Mouse (Mus musculus): Measurements from ENCODE around the gene Nfasc. TPM values are rescaled to one million over a fixed set of nuclear protein-coding genes. Genes with fewer than 3 reads are reported as not detected.

The Nfasc gene
- polyA plus RNA-seq, 1 experiment from 2014 or later = 1.7 TPM

GRCm38 (mm10) chr1:132580063-132580462 is 161.5 kb downstream of the Nfasc start:
- H3K36me3 ChIP-seq = no peaks in the 10 kb centered on the region
- peaks cover 27% of the 10 kb centered on the region for H3K4me1 ChIP-seq
- no peaks in the 10 kb centered on the region for H3K27me3 ChIP-seq
- no peak for ATAC-seq (ENCODE audit: insufficient number of reproducible peaks, insufficient read depth, low FRiP score, low TSS enrichment, low read depth)
- H3K9ac ChIP-seq = no peak overlapping the region
- H3K4me3 ChIP-seq = no peak overlapping the region
- H3K9me3 ChIP-seq = no peaks in the 10 kb centered on the region
- H3K4me2 ChIP-seq = no peak overlapping the region
- no peak overlapping the region for H3K27ac ChIP-seq
- WGBS = 90% methylated on average over 7 of the region's 7 CpGs

GRCm38 (mm10) chr1:132576845-132577244 is 164.8 kb downstream of the Nfasc start:
- no peak for ATAC-seq (ENCODE audit: insufficient number of reproducible peaks, insufficient read depth, low FRiP score, low TSS enrichment, low read depth)
- Histone ChIP-seq H3K36me3 (no peaks in the 10 kb centered on the region), H3K9me3 (no peaks in the 10 kb centered on the region), H3K4me2 (no peak overlapping the region), H3K27me3 (no peaks in the 10 kb centered on the region), H3K9ac (no peak overlapping the region), H3K4me1 (peaks cover 9% of the 10 kb centered on the region), H3K27ac (no peak overlapping the region), H3K4me3 (no peak overlapping the region)
- WGBS = 94% methylated on average over 8 of the region's 8 CpGs

- Histone ChIP-seq H3K4me3 (no peak overlapping the region), H3K9ac (no peak overlapping the region), H3K4me1 (no peaks in the 10 kb centered on the region), H3K36me3 (no peaks in the 10 kb centered on the region), H3K4me2 (no peak overlapping the region), H3K27ac (no peak overlapping the region), H3K27me3 (no peaks in the 10 kb centered on the region), H3K9me3 (no peaks in the 10 kb centered on the region)
- ATAC-seq (ENCODE audit: insufficient number of reproducible peaks, insufficient read depth, low FRiP score, low TSS enrichment, low read depth) = no peak
- WGBS = 93% methylated on average over 7 of the region's 7 CpGs
Measured at GRCm38 (mm10) chr1:132572851-132573250, 168.7 kb downstream of the Nfasc start.

GRCm38 (mm10) chr1:132571613-132572012 is 170.0 kb downstream of the Nfasc start:
- H3K4me3 ChIP-seq = no peak overlapping the region
- no peaks in the 10 kb centered on the region for H3K36me3 ChIP-seq
- no peak for ATAC-seq (ENCODE audit: insufficient number of reproducible peaks, insufficient read depth, low FRiP score, low TSS enrichment, low read depth)
- no peak overlapping the region for H3K27ac ChIP-seq
- 89% methylated on average over 1 of the region's 1 CpGs for WGBS
- H3K9me3 ChIP-seq = no peaks in the 10 kb centered on the region
- H3K4me1 ChIP-seq = no peaks in the 10 kb centered on the region
- H3K27me3 ChIP-seq = no peaks in the 10 kb centered on the region
- H3K9ac ChIP-seq = no peak overlapping the region
- no peak overlapping the region for H3K4me2 ChIP-seq

- Histone ChIP-seq H3K9me3 (no peaks in the 10 kb centered on the region), H3K4me1 (no peaks in the 10 kb centered on the region), H3K27me3 (no peaks in the 10 kb centered on the region), H3K9ac (no peak overlapping the region), H3K4me3 (no peak overlapping the region), H3K36me3 (no peaks in the 10 kb centered on the region), H3K4me2 (no peak overlapping the region), H3K27ac (no peak overlapping the region)
- ATAC-seq (ENCODE audit: insufficient number of reproducible peaks, insufficient read depth, low FRiP score, low TSS enrichment, low read depth) = no peak
- 82% methylated on average over 8 of the region's 8 CpGs for WGBS
Measured at GRCm38 (mm10) chr1:132570906-132571305, 170.7 kb downstream of the Nfasc start.

GRCm38 (mm10) chr1:132570068-132570780 is 171.4 kb downstream of the Nfasc start:
- Histone ChIP-seq H3K9me3 (no peaks in the 10 kb centered on the region), H3K4me3 (no peak overlapping the region), H3K27me3 (no peaks in the 10 kb centered on the region), H3K27ac (no peak overlapping the region), H3K9ac (no peak overlapping the region), H3K4me1 (no peaks in the 10 kb centered on the region), H3K36me3 (no peaks in the 10 kb centered on the region), H3K4me2 (no peak overlapping the region)
- no peak for ATAC-seq (ENCODE audit: insufficient number of reproducible peaks, insufficient read depth, low FRiP score, low TSS enrichment, low read depth)
- WGBS = 92% methylated on average over 15 of the region's 15 CpGs

- H3K9ac ChIP-seq = no peak overlapping the region
- no peaks in the 10 kb centered on the region for H3K4me1 ChIP-seq
- 78% methylated on average over 9 of the region's 9 CpGs for WGBS
- H3K4me2 ChIP-seq = no peak overlapping the region
- H3K4me3 ChIP-seq = no peak overlapping the region
- no peaks in the 10 kb centered on the region for H3K9me3 ChIP-seq
- H3K36me3 ChIP-seq = no peaks in the 10 kb centered on the region
- H3K27me3 ChIP-seq = no peaks in the 10 kb centered on the region
- ATAC-seq (ENCODE audit: insufficient number of reproducible peaks, insufficient read depth, low FRiP score, low TSS enrichment, low read depth) = 0 out of 2 replicates have a peak, but pooled peaks have one; percentile 28
- H3K27ac ChIP-seq = no peak overlapping the region
Measured at GRCm38 (mm10) chr1:132569516-132569915, 172.1 kb downstream of the Nfasc start.

GRCm38 (mm10) chr1:132567336-132568125 is 174.1 kb downstream of the Nfasc start:
- no peak for ATAC-seq (ENCODE audit: insufficient number of reproducible peaks, insufficient read depth, low FRiP score, low TSS enrichment, low read depth)
- no peak overlapping the region for H3K27ac ChIP-seq
- 0 out of 2 replicates have a peak, but pooled peaks cover 2% of the 10 kb centered on the region for H3K4me1 ChIP-seq
- no peak overlapping the region for H3K9ac ChIP-seq
- no peak overlapping the region for H3K4me2 ChIP-seq
- H3K9me3 ChIP-seq = no peaks in the 10 kb centered on the region
- no peaks in the 10 kb centered on the region for H3K27me3 ChIP-seq
- H3K36me3 ChIP-seq = no peaks in the 10 kb centered on the region
- no peak overlapping the region for H3K4me3 ChIP-seq
- 75% methylated on average over 11 of the region's 11 CpGs for WGBS

GRCm38 (mm10) chr1:132565766-132566165 is 175.8 kb downstream of the Nfasc start:
- Histone ChIP-seq H3K9ac (no peak overlapping the region), H3K4me2 (no peak overlapping the region), H3K27me3 (no peaks in the 10 kb centered on the region), H3K4me3 (no peak overlapping the region), H3K27ac (no peak overlapping the region), H3K4me1 (peaks cover 5% of the 10 kb centered on the region; the same call in 1 of the 2 replicates), H3K9me3 (no peaks in the 10 kb centered on the region), H3K36me3 (no peaks in the 10 kb centered on the region)
- ATAC-seq (ENCODE audit: insufficient number of reproducible peaks, insufficient read depth, low FRiP score, low TSS enrichment, low read depth) = no peak
- 73% methylated on average over 7 of the region's 7 CpGs for WGBS

- Histone ChIP-seq H3K9me3 (no peaks in the 10 kb centered on the region), H3K4me2 (no peak overlapping the region), H3K36me3 (no peaks in the 10 kb centered on the region), H3K4me3 (no peak overlapping the region), H3K27me3 (peaks cover 4% of the 10 kb centered on the region; the same call in 1 of the 2 replicates), H3K27ac (no peak overlapping the region), H3K9ac (no peak overlapping the region), H3K4me1 (peaks cover 5% of the 10 kb centered on the region; the same call in 1 of the 2 replicates)
- WGBS = 35% methylated on average over 6 of the region's 6 CpGs
- no peak for ATAC-seq (ENCODE audit: insufficient number of reproducible peaks, insufficient read depth, low FRiP score, low TSS enrichment, low read depth)
Measured at GRCm38 (mm10) chr1:132564946-132565345, 176.7 kb downstream of the Nfasc start.

GRCm38 (mm10) chr1:132562337-132562795 is 179.2 kb downstream of the Nfasc start:
- H3K9me3 ChIP-seq = no peaks in the 10 kb centered on the region
- H3K27ac ChIP-seq = no peak overlapping the region
- H3K27me3 ChIP-seq = peaks cover 4% of the 10 kb centered on the region; the same call in 1 of the 2 replicates
- WGBS = 43% methylated on average over 10 of the region's 10 CpGs
- no peak overlapping the region for H3K9ac ChIP-seq
- H3K36me3 ChIP-seq = no peaks in the 10 kb centered on the region
- no peak for ATAC-seq (ENCODE audit: insufficient number of reproducible peaks, insufficient read depth, low FRiP score, low TSS enrichment, low read depth)
- H3K4me1 ChIP-seq = peaks cover 19% of the 10 kb centered on the region
- H3K4me3 ChIP-seq = no peak overlapping the region
- H3K4me2 ChIP-seq = no peak overlapping the region
